Mouse (Mus musculus) ES-E14 (cell line): ENCODE results near the gene Cadps. TPM values are rescaled to one million over a fixed set of nuclear protein-coding genes. Genes with fewer than 3 reads are reported as not detected.
A peak's percentile ranks its signal among the peaks of the same experiment; 100 is the strongest.

Source experiments
- DNase-seq: peaks from one replicate; pipeline ENCODE4 v3.0.0-alpha.2; 2013; ENCODE audit warnings: low read depth, low spot score
- H3K27ac ChIP-seq: 2 replicates; pipeline ENCODE4 v1.5.1; 2012; ENCODE audit warnings: low read depth, mild to moderate bottlenecking, low read length, moderate library complexity, mixed read lengths; ENCODE audit not compliant: poor library complexity, insufficient read depth, severe bottlenecking
- H3K36me3 ChIP-seq: 2 replicates; pipeline ENCODE4 v1.6.1; 2012; ENCODE audit warnings: mild to moderate bottlenecking, low read length, moderate library complexity, mixed read lengths; ENCODE audit not compliant: control insufficient read depth, poor library complexity, insufficient read depth, severe bottlenecking
- H3K4me1 ChIP-seq, 2 experiments: fragments of 150-350 bp in 1 of 2; sonication (generic) in 1 of 2; 2 replicates each; pipeline ENCODE4 v1.6.1; 2012; ENCODE audit warnings: low read length in 2 of 2, mild to moderate bottlenecking in 1 of 2, mixed read lengths in 1 of 2; ENCODE audit not compliant: control insufficient read depth in 2 of 2, insufficient read depth in 2 of 2, poor library complexity in 1 of 2
- H3K4me3 ChIP-seq, 2 experiments: fragments of 150-350 bp in 1 of 2; sonication (generic) in 1 of 2; 2 replicates each; pipeline ENCODE4 v1.5.1; 2012; ENCODE audit warnings: low read length in 2 of 2, low read depth in 1 of 2, mild to moderate bottlenecking in 1 of 2, mixed read lengths in 1 of 2; ENCODE audit not compliant: insufficient read depth in 1 of 2, poor library complexity in 1 of 2, severe bottlenecking in 1 of 2
- H3K9ac ChIP-seq: 2 replicates; pipeline ENCODE4 v1.6.1; 2012; ENCODE audit warnings: low read depth, mild to moderate bottlenecking, low read length, mixed read lengths; ENCODE audit not compliant: poor library complexity, insufficient read depth, severe bottlenecking
- H3K9me3 ChIP-seq: fragments of 150-350 bp; sonication (generic); 2 replicates; pipeline ENCODE4 v1.6.1; 2012; ENCODE audit warnings: low read depth, mild to moderate bottlenecking, low read length; ENCODE audit not compliant: control insufficient read depth, insufficient read depth
- CHD2 ChIP-seq: IDR thresholded peaks from 2 replicates; pipeline ENCODE4 v1.6.1; 2014; ENCODE audit warnings: mild to moderate bottlenecking, low read depth, low read length, inconsistent platforms
- HCFC1 ChIP-seq: IDR thresholded peaks from 2 replicates; pipeline ENCODE4 v1.6.1; 2012; ENCODE audit warnings: low read length, inconsistent platforms, borderline replicate concordance; ENCODE audit not compliant: insufficient read depth
- MAFK ChIP-seq: IDR thresholded peaks from 2 replicates; pipeline ENCODE4 v1.6.1; 2014; ENCODE audit warnings: mild to moderate bottlenecking, low read depth, low read length, inconsistent platforms; ENCODE audit not compliant: insufficient read depth
- ZC3H11A ChIP-seq: IDR thresholded peaks from 2 replicates; pipeline ENCODE4 v1.6.1; 2012; ENCODE audit warnings: low read depth, mild to moderate bottlenecking, inconsistent platforms, low read length, borderline replicate concordance
- ZNF384 ChIP-seq: IDR thresholded peaks from 2 replicates; pipeline ENCODE4 v1.6.1; 2012; ENCODE audit warnings: low read depth, low read length, inconsistent platforms
- in situ Hi-C, 2 experiments: fragments of 600-800 bp; cut with MboI; formaldehyde crosslinking; loops; one replicate each; pipeline ENCODE4 v1.15.1; 2025; ENCODE audit warnings: low sequenced_read_pairs in 2 of 2, inconsistent platforms in 1 of 2; ENCODE audit not compliant: unreplicated experiment in 2 of 2
- total RNA-seq: library from RNA; depleted of rRNA; stranded (reverse); fragments of 300-350 nt; gene quantifications from 2 replicates; pipeline ENCODE4 v1.2.3, GENCODE M21; 2012

Gene Cadps
- total RNA-seq, 1 experiment = 0.49 TPM

DNA sequence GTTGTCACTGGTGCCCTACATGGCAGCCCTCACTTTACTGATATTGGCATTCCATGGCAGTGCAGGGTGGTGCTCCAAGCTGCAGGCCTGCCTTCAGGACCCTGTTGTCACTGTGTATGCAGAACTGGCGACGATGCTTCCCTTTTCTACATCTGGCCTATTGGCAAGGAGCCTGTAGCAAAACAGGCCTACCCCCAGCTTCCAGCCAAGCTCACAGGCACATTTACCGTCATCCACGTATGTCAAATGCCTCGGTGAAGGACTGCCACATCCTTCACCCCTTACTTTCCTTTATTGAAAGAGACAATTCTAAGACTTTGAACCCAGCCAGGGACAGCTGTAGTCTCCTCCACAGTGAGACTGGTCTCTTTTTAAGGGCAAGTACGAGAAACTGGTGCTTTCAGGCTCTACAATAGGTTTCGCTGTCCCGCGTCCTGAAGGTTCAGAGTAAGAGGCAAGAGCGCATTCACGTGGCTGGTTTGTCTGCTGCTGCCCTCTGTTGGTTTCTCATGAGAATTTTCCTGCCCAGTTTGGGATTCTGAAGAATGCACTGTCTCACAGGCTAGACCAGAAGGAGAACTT is 292.8 kb downstream of the Cadps start:
- H3K9me3 ChIP-seq = no peaks in the 10 kb centered on the region
- TF ChIP-seq ZC3H11A (peak; percentile 78; the same call in 1 of the 2 replicates), ZNF384 (no peak), CHD2 (no peak)
- in situ Hi-C loops = no loop called here

DNA sequence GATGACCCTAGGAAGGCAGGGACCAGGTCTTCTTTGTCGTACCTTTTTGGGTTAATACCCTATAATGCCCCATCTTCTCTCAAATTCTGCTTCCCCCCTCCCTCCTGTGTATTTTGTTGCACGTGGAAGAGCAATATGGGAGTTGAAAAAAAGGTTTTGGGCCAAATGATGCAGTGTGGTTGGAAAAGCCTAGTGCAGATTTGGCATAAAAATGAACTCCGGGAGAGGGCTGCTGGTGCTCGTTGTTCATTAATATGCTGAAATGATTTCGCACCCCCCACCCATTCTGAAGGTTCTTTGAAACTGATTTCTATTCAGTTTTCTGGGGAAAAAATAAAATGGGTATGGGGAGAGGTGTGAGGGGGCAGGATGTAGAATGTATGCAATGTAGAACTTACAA is 295.6 kb downstream of the Cadps start:
- in situ Hi-C loops = no loop called here
- H3K9ac ChIP-seq = no peak overlapping the region
- no peak overlapping the region for H3K4me3 ChIP-seq
- no peaks in the 10 kb centered on the region for H3K36me3 ChIP-seq
- no peaks in the 10 kb centered on the region for H3K9me3 ChIP-seq
- no peaks in the 10 kb centered on the region for H3K4me1 ChIP-seq
- TF ChIP-seq CHD2 = no peak
- TF ChIP-seq ZC3H11A = no peak
- no peak for TF ChIP-seq ZNF384
- TF ChIP-seq MAFK = no peak
- no peak for TF ChIP-seq HCFC1
- no peak overlapping the region for H3K27ac ChIP-seq
- no peak for DNase-seq

More for the DNA sequence above, 292.8 kb downstream of the Cadps start:
- H3K9ac ChIP-seq = no peak overlapping the region
- H3K4me1 ChIP-seq = no peaks in the 10 kb centered on the region
- no peak overlapping the region for H3K4me3 ChIP-seq
- no peak overlapping the region for H3K27ac ChIP-seq
- H3K36me3 ChIP-seq = no peaks in the 10 kb centered on the region
- DNase-seq = peak; percentile 81

DNA sequence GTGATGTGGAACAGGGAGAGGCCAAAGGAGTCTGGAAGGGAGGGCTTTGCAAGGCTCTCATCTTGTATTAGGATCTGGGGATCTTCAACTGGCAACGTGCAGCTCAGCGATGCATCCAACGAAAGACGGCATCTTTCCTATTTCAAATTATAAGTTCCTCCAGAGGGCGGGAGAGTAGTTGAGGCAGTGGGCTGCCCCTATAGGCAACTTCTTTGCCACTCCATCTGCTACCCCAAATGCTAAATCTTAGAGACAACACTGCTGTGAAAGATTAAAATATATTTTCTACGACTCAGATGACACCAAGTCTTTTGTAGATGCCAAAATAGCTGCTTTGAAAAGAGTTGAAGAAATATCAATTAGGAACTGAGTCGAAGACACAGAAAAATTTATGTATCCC is 315.9 kb downstream of the Cadps start:
- in situ Hi-C loops = loop anchor here in 1 of 2 experiments (25.0 kb wide), 1 partner anchor 95 kb away; no protein-coding TSS in a partner anchor
- H3K4me3 ChIP-seq = no peak overlapping the region
- H3K36me3 ChIP-seq = no peaks in the 10 kb centered on the region
- no peaks in the 10 kb centered on the region for H3K9me3 ChIP-seq
- H3K4me1 ChIP-seq = no peaks in the 10 kb centered on the region
- H3K9ac ChIP-seq = no peak overlapping the region
- TF ChIP-seq ZNF384 (no peak), ZC3H11A (no peak), MAFK (no peak), HCFC1 (no peak), CHD2 (no peak)
- no peak overlapping the region for H3K27ac ChIP-seq
- DNase-seq = no peak

DNA sequence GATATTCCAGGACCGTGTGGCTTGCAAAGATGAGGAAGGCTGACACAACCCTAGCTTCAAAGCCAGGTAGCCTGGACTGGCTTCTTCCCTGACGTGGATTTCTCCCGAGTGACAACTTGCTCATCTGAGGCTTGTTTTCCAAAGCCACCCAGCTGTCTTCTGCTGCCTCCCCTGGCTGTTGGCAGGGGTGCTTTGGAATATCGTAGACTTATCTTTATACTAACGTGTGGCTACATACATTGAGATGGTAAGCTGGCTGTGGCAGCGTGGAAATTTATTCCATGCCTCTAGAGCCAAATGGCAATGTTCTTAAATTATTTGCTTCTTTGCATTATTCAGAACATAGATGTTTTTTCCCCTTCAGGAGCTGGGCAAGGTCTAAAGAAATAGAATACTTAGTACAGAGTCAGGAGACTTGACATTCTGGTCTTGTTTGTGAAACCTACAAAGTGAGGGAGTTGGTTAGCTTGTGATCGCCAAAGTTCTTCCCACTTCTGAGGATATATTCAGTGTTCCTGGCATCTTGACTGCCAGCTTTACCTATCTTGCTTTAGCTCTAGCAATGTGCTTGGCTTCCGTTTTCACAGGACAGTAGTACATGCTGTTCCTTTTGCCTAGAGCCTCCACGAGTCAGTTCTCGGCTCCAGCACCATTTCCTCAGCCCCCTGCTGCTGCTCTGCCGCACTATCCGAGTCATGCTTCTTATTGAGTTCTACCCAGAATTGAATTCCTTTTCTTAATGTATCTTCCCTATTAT is 318.5 kb downstream of the Cadps start:
- no peaks in the 10 kb centered on the region for H3K9me3 ChIP-seq
- no peak for TF ChIP-seq ZC3H11A
- TF ChIP-seq ZNF384 = no peak
- no peak for TF ChIP-seq HCFC1
- TF ChIP-seq CHD2 = no peak
- TF ChIP-seq MAFK = no peak
- no peak for DNase-seq
- in situ Hi-C loops = loop anchor here in 1 of 2 experiments (25.0 kb wide), 1 partner anchor 92 kb away; no protein-coding TSS in a partner anchor
- H3K4me3 ChIP-seq = no peak overlapping the region
- no peak overlapping the region for H3K27ac ChIP-seq
- no peak overlapping the region for H3K9ac ChIP-seq
- H3K36me3 ChIP-seq = no peaks in the 10 kb centered on the region
- H3K4me1 ChIP-seq = no peaks in the 10 kb centered on the region
